Mouse (Mus musculus) CH12.LX (cell line): ENCODE measurements around the gene Sept9.

Experiments
- CTCF ChIP-seq, 2 experiments: IDR thresholded peaks in 1 of 2; conservative IDR thresholded peaks in 1 of 2; 2 replicates each; pipeline ENCODE4 v1.5.1; 2011 to 2012; ENCODE audit warnings: low read depth in 2 of 2, low read length in 2 of 2, improper control_type of control experiment in 1 of 2, inconsistent platforms in 1 of 2, mild to moderate bottlenecking in 1 of 2, moderate library complexity in 1 of 2
- EP300 ChIP-seq: IDR thresholded peaks from 2 replicates; pipeline ENCODE4 v1.6.1; 2011; ENCODE audit warnings: low read length, improper control_type of control experiment
- MAX ChIP-seq: IDR thresholded peaks from 2 replicates; pipeline ENCODE4 v1.6.1; 2011; ENCODE audit warnings: low read length, improper control_type of control experiment
- MYC ChIP-seq: IDR thresholded peaks from 2 replicates; pipeline ENCODE4 v1.6.1; 2011; ENCODE audit warnings: low read depth, mild to moderate bottlenecking, improper control_type of control experiment, low read length
- NELFE ChIP-seq: IDR thresholded peaks from 2 replicates; pipeline ENCODE4 v1.6.1; 2011; ENCODE audit warnings: low read depth, low read length, improper control_type of control experiment
- POLR2A ChIP-seq: IDR thresholded peaks from 2 replicates; pipeline ENCODE4 v1.6.1; 2011; ENCODE audit warnings: low read depth, mild to moderate bottlenecking, improper control_type of control experiment, low read length
- TCF12 ChIP-seq: IDR thresholded peaks from 2 replicates; pipeline ENCODE4 v1.6.1; 2014; ENCODE audit warnings: low read depth, mild to moderate bottlenecking, inconsistent platforms, low read length, improper control_type of control experiment
- ZNF384 ChIP-seq: IDR thresholded peaks from 2 replicates; pipeline ENCODE4 v1.6.1; 2012; ENCODE audit warnings: low read depth, low read length, improper control_type of control experiment, inconsistent platforms

- TF ChIP-seq TCF12: no peak
- no peak for TF ChIP-seq CTCF (conservative IDR thresholded peaks at IDR 0.05 in 1 of 2, IDR thresholded peaks at IDR 0.05 in 1 of 2; ENCODE audit: low read depth in 2 of 2, low read length in 2 of 2)
- TF ChIP-seq MYC: no peak
- no peak for TF ChIP-seq POLR2A
- TF ChIP-seq MAX: no peak
- no peak for TF ChIP-seq NELFE
- TF ChIP-seq ZNF384: no peak
- TF ChIP-seq EP300: no peak
Measured at GRCm38 (mm10) chr11:117379774-117380173, 180.3 kb downstream of the Sept9 start.
